In the genomic region with DNA sequence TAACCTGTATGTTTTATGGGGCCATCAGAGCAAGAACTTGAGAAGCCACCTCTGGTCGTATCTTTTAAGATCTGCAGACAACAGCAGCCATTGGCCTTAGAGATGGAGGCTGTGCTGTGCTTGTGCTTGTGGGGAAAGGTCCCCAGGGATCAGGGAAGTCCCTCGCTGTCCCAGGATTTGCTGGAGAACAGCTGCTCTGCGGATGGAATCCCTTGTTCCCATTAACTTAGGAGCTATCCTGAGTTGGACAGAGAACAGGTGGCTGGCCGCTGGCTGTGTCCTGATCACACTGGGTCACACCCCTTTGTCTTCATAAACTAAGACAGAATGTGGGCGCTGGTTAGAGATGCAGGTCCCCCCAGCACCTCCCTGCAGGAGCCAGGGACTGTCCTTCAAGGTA, we compare ENCODE assay signal across 27 mouse cellular contexts.
"Had no signal": no experiment of that assay in that cellular context is flagged by ENCODE, and none has a peak within 500 bp of the region (broad histone marks: within the 10 kb centered on the region; RNA-seq: fewer than 3 reads in every experiment).

No protein-coding gene starts in this region.

- H3K4me2 ChIP-seq: heart, embryonic 13.5 days; heart, embryonic 15.5 days; hindbrain, embryonic 13.5 days; hindbrain, embryonic 15.5 days; kidney, embryonic 15.5 days; limb, embryonic 12.5 days; liver, embryonic 11.5 days; liver, embryonic 13.5 days had no signal

- H3K36me3 ChIP-seq: heart, embryonic 10.5 days; heart, embryonic 13.5 days; heart, embryonic 15.5 days; hindbrain, embryonic 13.5 days; hindbrain, embryonic 15.5 days; kidney, embryonic 15.5 days; limb, embryonic 10.5 days; limb, embryonic 12.5 days; liver, embryonic 13.5 days had no signal

- H3K4me3 ChIP-seq: gastrocnemius, adult 2 months; heart, embryonic 10.5 days; heart, embryonic 13.5 days; heart, embryonic 15.5 days; hindbrain, embryonic 13.5 days; hindbrain, embryonic 15.5 days; kidney, embryonic 15.5 days; layer of hippocampus, adult 2 months; left cerebral cortex, adult 2 months; limb, embryonic 10.5 days; limb, embryonic 12.5 days; liver, embryonic 13.5 days had no signal

- H3K9ac ChIP-seq: heart, embryonic 13.5 days; heart, embryonic 15.5 days; hindbrain, embryonic 13.5 days; hindbrain, embryonic 15.5 days; kidney, embryonic 15.5 days; limb, embryonic 12.5 days; liver, embryonic 13.5 days had no signal

- DNase-seq: gastrocnemius, adult 2 months; gastrocnemius, postnatal 10 days; gastrocnemius, postnatal 25 days; heart, adult 18-20 months; heart, postnatal 14 days; heart, postnatal 36 days; kidney, adult 11 months; kidney, adult 2 months; kidney, adult 9 months; kidney, postnatal 14 days; kidney, postnatal 4 days; liver; liver, embryonic 13.5 days had no signal

- H3K27me3 ChIP-seq: heart, embryonic 13.5 days; heart, embryonic 15.5 days; kidney, embryonic 15.5 days had no signal

- H3K27ac ChIP-seq: gastrocnemius, adult 2 months; heart, embryonic 10.5 days; heart, embryonic 13.5 days; heart, embryonic 15.5 days; hindbrain, embryonic 13.5 days; hindbrain, embryonic 15.5 days; hindbrain, postnatal 0 days; kidney, embryonic 15.5 days; kidney, postnatal 0 days; layer of hippocampus, adult 2 months; left cerebral cortex, adult 2 months; limb, embryonic 10.5 days; limb, embryonic 12.5 days; liver, embryonic 13.5 days had no signal

- H3K9me3 ChIP-seq: heart, embryonic 10.5 days; heart, embryonic 13.5 days; heart, embryonic 15.5 days; hindbrain, embryonic 13.5 days; hindbrain, embryonic 15.5 days; kidney, embryonic 15.5 days; limb, embryonic 10.5 days; limb, embryonic 12.5 days; liver, embryonic 13.5 days had no signal

- ATAC-seq: hindbrain, postnatal 0 days; intestine, embryonic 16.5 days had no signal
